In the genomic region with DNA sequence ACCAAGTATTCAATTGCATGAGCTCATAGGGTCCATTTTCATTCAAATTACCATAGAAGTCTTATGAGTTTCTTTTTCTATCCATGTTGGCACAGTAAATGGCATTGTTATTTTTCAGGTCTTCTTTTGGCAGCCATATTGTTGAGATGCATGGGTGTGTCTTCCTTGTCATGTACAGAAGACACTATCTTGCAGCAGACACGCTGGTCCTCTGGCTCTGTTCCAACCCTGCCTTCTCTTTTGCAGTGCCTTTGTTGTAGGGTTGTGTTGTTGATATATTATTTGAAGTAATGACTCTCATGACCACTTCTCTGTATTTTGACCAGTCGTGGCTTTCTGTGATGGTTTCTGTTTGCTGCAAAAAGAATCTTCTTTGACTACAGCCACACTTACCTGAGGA, we compare ENCODE assay signal across 15 mouse cellular contexts.
"Had no signal": no experiment of that assay in that cellular context is flagged by ENCODE, and none has a peak within 500 bp of the region (broad histone marks: within the 10 kb centered on the region; RNA-seq: fewer than 3 reads in every experiment).

No protein-coding gene starts in this region.

- H3K9ac ChIP-seq: kidney, embryonic 15.5 days; limb, embryonic 15.5 days; liver, embryonic 14.5 days; lung, embryonic 15.5 days; midbrain, embryonic 13.5 days; stomach, embryonic 15.5 days had no signal

- H3K36me3 ChIP-seq: kidney, embryonic 15.5 days; limb, embryonic 15.5 days; lung, embryonic 15.5 days; midbrain, embryonic 13.5 days; stomach, embryonic 15.5 days had no signal

- H3K4me1 ChIP-seq: limb, embryonic 15.5 days; lung, embryonic 15.5 days; stomach, embryonic 15.5 days had no signal

- H3K9me3 ChIP-seq: kidney, embryonic 15.5 days; limb, embryonic 15.5 days; lung, embryonic 15.5 days; midbrain, embryonic 13.5 days; stomach, embryonic 15.5 days had no signal

- H3K4me3 ChIP-seq: kidney, embryonic 15.5 days; left cerebral cortex, adult 2 months; limb, embryonic 15.5 days; lung, embryonic 15.5 days; midbrain, embryonic 13.5 days; stomach, embryonic 15.5 days had no signal

- H3K27ac ChIP-seq: kidney, embryonic 15.5 days; left cerebral cortex, adult 2 months; limb, embryonic 15.5 days; liver, embryonic 14.5 days; lung, embryonic 15.5 days; macrophage; midbrain, embryonic 13.5 days; stomach, embryonic 15.5 days had no signal

- H3K27me3 ChIP-seq: kidney, embryonic 15.5 days; limb, embryonic 15.5 days; lung, embryonic 15.5 days; midbrain, embryonic 13.5 days; stomach, embryonic 15.5 days had no signal

- ATAC-seq: intestine, embryonic 16.5 days; midbrain, embryonic 13.5 days had no signal

- DNase-seq: kidney, adult 2 months; kidney, postnatal 14 days; lung, postnatal 14 days; right cerebral cortex, postnatal 25 days; thymus, adult 2 months; thymus, postnatal 25 days had no signal
